In genomic region chr11:78984483-78985177, GRCm38 (mm10) we compare ENCODE assay signal across 8 mouse cellular contexts. TPM values are rescaled to one million over a fixed set of nuclear protein-coding genes. Genes with fewer than 3 reads are reported as not detected.
DNase-seq lines count a peak whose midpoint lies in the region; ATAC-seq and TF ChIP-seq lines count a peak whose summit lies in the region.
"Had no signal": no experiment of that assay in that cellular context is flagged by ENCODE, and none has a peak within 500 bp of the region (broad histone marks: within the 10 kb centered on the region; RNA-seq: fewer than 3 reads in every experiment).

Lgals9 (minus strand) TSS chr11:78984946.

- no peaks in the 10 kb centered on the region for H3K27me3 ChIP-seq in hindbrain, postnatal 0 days (ENCODE audit: insufficient read depth, low read length)
- no peaks in the 10 kb centered on the region for H3K27me3 ChIP-seq in liver, embryonic 16.5 days (ENCODE audit: control insufficient read depth, insufficient read depth, low read depth, low read length)
- H3K27me3 ChIP-seq: limb, embryonic 12.5 days had no signal

- TF ChIP-seq CTCF in hindbrain, postnatal 0 days (IDR thresholded peaks at IDR 0.05; ENCODE audit: low read depth) = no peak

- H3K36me3 ChIP-seq in hindbrain, postnatal 0 days (ENCODE audit: insufficient read depth, low read length) = no peaks in the 10 kb centered on the region
- no peaks in the 10 kb centered on the region for H3K36me3 ChIP-seq in liver, embryonic 16.5 days (ENCODE audit: control insufficient read depth, insufficient read depth)
- H3K36me3 ChIP-seq: limb, embryonic 12.5 days had no signal

- peak; percentile 81 for DNase-seq in CD4-positive helper T cell, adult 2 months (ENCODE audit: low read depth, low spot score)
- peak; percentile 88 for DNase-seq in MN1 (ENCODE audit: low spot score)
- DNase-seq in fibroblast of lung, adult 2 months (ENCODE audit: low read depth) = peak; percentile 67
- DNase-seq in hindbrain, postnatal 0 days (ENCODE audit: low spot score) = peak; percentile 38
- peak; percentile 55 for DNase-seq in spleen, adult 12 weeks (ENCODE audit: low spot score)
- no peak for DNase-seq in cerebellum, adult 11-12 months

- no peak within 1 kb of the TSS for H3K9ac ChIP-seq in hindbrain, postnatal 0 days (replicated peaks; ENCODE audit: low read length)
- H3K9ac ChIP-seq in liver, embryonic 16.5 days (ENCODE audit: low read depth, low read length) = peak within 1 kb of the TSS; percentile 62
- H3K9ac ChIP-seq: limb, embryonic 12.5 days had no signal

- no peaks in the 10 kb centered on the region for H3K4me1 ChIP-seq in hindbrain, postnatal 0 days (ENCODE audit: insufficient read depth, low read length)
- peaks cover 36% of the 10 kb centered on the region for H3K4me1 ChIP-seq in liver, embryonic 16.5 days (ENCODE audit: control insufficient read depth, low read depth, low read length)

- no peak for ATAC-seq in hindbrain, postnatal 0 days
- ATAC-seq in liver, embryonic 16.5 days (ENCODE audit: low read depth) = peak; percentile 68

- 0 out of 2 replicates have a peak within 1 kb of the TSS, but pooled peaks have one; percentile 16 for H3K4me2 ChIP-seq in hindbrain, postnatal 0 days (ENCODE audit: low read depth, low read length)
- peak within 1 kb of the TSS; percentile 56 for H3K4me2 ChIP-seq in liver, embryonic 16.5 days (ENCODE audit: low read depth, low read length)
- H3K4me2 ChIP-seq: limb, embryonic 12.5 days had no signal

- no peak within 1 kb of the TSS for H3K4me3 ChIP-seq in hindbrain, postnatal 0 days (ENCODE audit: low read length)
- H3K4me3 ChIP-seq in liver, embryonic 16.5 days (ENCODE audit: low read depth, low read length) = peak within 1 kb of the TSS; percentile 62
- H3K4me3 ChIP-seq: limb, embryonic 12.5 days had no signal

- H3K27ac ChIP-seq in hindbrain, postnatal 0 days = no peak within 1 kb of the TSS
- H3K27ac ChIP-seq in liver, embryonic 16.5 days (ENCODE audit: low read length) = peak within 1 kb of the TSS; percentile 89
- H3K27ac ChIP-seq: limb, embryonic 12.5 days had no signal

- H3K9me3 ChIP-seq in hindbrain, postnatal 0 days (ENCODE audit: low read length) = no peaks in the 10 kb centered on the region
- no peaks in the 10 kb centered on the region for H3K9me3 ChIP-seq in liver, embryonic 16.5 days (replicated peaks; ENCODE audit: control insufficient read depth, low read length)

- 65% methylated on average over 10 of the region's 10 CpGs for WGBS in hindbrain, postnatal 0 days
- 3% methylated on average over 10 of the region's 10 CpGs for WGBS in liver, embryonic 16.5 days (ENCODE audit: insufficient replicate concordance)

RNA-seq across cellular contexts. Expression of gene Lgals9, which starts in this region (rescaled TPM):
- 19.0 and 21.8 TPM in 2 replicates for total RNA-seq in hindbrain, postnatal 0 days (2014; rRNA removed)
- polyA plus RNA-seq in hindbrain, postnatal 0 days (2015; fragmentation: Nextera tagmentation; extraction: Ambion mirVana) = 23.3 and 24.0 TPM in 2 replicates
- 181 and 206 TPM in 2 replicates for polyA plus RNA-seq in liver, embryonic 16.5 days (2015; fragmentation: Nextera tagmentation; extraction: Ambion mirVana)
